Mouse (Mus musculus) intestine, postnatal 0 days (tissue): Measurements from ENCODE around the gene Tll1. TPM values are rescaled to one million over a fixed set of nuclear protein-coding genes. Genes with fewer than 3 reads are reported as not detected.
"Not testable (repeated sequence)": the region's sequence is repeated elsewhere in the genome, so short reads cannot be mapped to it uniquely, and the experiment has no call there.

Experiments used
- ATAC-seq: fragments of 200-750 bp; cut with Nextera tagmentation; 2 replicates; pipeline ENCODE4 v1.8.0; 2017; ENCODE audit warnings: mild to moderate bottlenecking, moderate TSS enrichment, moderate library complexity
- H3K27ac ChIP-seq: fragments of 300-500 bp; sonication (generic); 2 replicates; pipeline ENCODE4 v1.5.1; 2014; ENCODE audit warnings: mild to moderate bottlenecking, low read depth, low read length, moderate library complexity
- H3K27me3 ChIP-seq: fragments of 300-500 bp; sonication (generic); replicated peaks from 2 replicates; pipeline ENCODE4 v1.6.1; 2014; ENCODE audit warnings: low read length, mixed read lengths; ENCODE audit not compliant: control insufficient read depth, insufficient read depth
- H3K36me3 ChIP-seq: fragments of 300-500 bp; sonication (generic); 2 replicates; pipeline ENCODE4 v1.6.1; 2014; ENCODE audit warnings: mild to moderate bottlenecking, moderate library complexity; ENCODE audit not compliant: control insufficient read depth, insufficient read depth
- H3K4me1 ChIP-seq: fragments of 300-500 bp; sonication (generic); replicated peaks from 2 replicates; pipeline ENCODE4 v1.6.1; 2014; ENCODE audit warnings: antibody characterized with exemption, low read length, mixed read lengths; ENCODE audit not compliant: control insufficient read depth, insufficient read depth
- H3K4me2 ChIP-seq: fragments of 300-500 bp; sonication (generic); replicated peaks from 2 replicates; pipeline ENCODE4 v1.6.1; 2014; ENCODE audit warnings: low read depth, mild to moderate bottlenecking, moderate library complexity
- H3K4me3 ChIP-seq: fragments of 300-500 bp; sonication (generic); 2 replicates; pipeline ENCODE4 v1.5.1; 2014; ENCODE audit warnings: low read depth, low read length
- H3K9ac ChIP-seq: fragments of 300-500 bp; sonication (generic); 2 replicates; pipeline ENCODE4 v1.6.1; 2014; ENCODE audit warnings: mild to moderate bottlenecking, low read depth, low read length
- H3K9me3 ChIP-seq: fragments of 300-500 bp; sonication (generic); 2 replicates; pipeline ENCODE4 v1.6.1; 2016; ENCODE audit warnings: mixed run types; ENCODE audit not compliant: control insufficient read depth
- CTCF ChIP-seq: sonication (generic); IDR thresholded peaks from 2 replicates; pipeline ENCODE4 v1.5.1; 2016; ENCODE audit warnings: low read depth, mild to moderate bottlenecking, control low read depth, antibody characterized with exemption, moderate library complexity
- WGBS: fragments of 180-500 bp; shearing (Covaris S2); extraction: QIAGEN DNeasy Blood & Tissue Kit; methylation state at CpG from one replicate; pipeline ENCODE4 v1.1.7; 2014; 5-methylcytosine and 5-hydroxymethylcytosine counted together
- polyA plus RNA-seq: library from polyadenylated mRNA; unstranded; fragments of >200 nt; fragmentation: Nextera tagmentation; extraction: Ambion mirVana; gene quantifications from 2 replicates; pipeline ENCODE4 v1.2.1, GENCODE M21; 2015

Gene Tll1
- polyA plus RNA-seq, 1 experiment from 2014 or later: 0.93 TPM

- no peak overlapping the region for H3K4me2 ChIP-seq
- no peaks in the 10 kb centered on the region for H3K9me3 ChIP-seq
- no peaks in the 10 kb centered on the region for H3K36me3 ChIP-seq
- TF ChIP-seq CTCF: no peak
- H3K4me1 ChIP-seq: no peaks in the 10 kb centered on the region
- no peak for ATAC-seq
- no peak overlapping the region for H3K9ac ChIP-seq
- no peak overlapping the region for H3K4me3 ChIP-seq
- 93% methylated on average over 2 of the region's 2 CpGs for WGBS
- H3K27me3 ChIP-seq: no peaks in the 10 kb centered on the region
- H3K27ac ChIP-seq: no peak overlapping the region
These were observed 183.0 kb downstream of the Tll1 start for GRCm38 (mm10) chr8:64023027-64023426.

- not testable (repeated sequence) for ATAC-seq, H3K4me3 ChIP-seq, H3K9ac ChIP-seq, H3K4me2 ChIP-seq, H3K9me3 ChIP-seq, H3K27ac ChIP-seq, H3K36me3 ChIP-seq, H3K4me1 ChIP-seq, H3K27me3 ChIP-seq
- 50% methylated on average over 9 of the region's 9 CpGs for WGBS
These were observed 235.3 kb downstream of the Tll1 start for GRCm38 (mm10) chr8:63970612-63971391.
